Mouse (Mus musculus) layer of hippocampus, adult 9-10 months (tissue): ENCODE data around the gene Celf2.
"Not testable (repeated sequence)": the region's sequence is repeated elsewhere in the genome, so short reads cannot be mapped to it uniquely, and the experiment has no call there.

Experiments used
- DNase-seq: peaks from one replicate; pipeline ENCODE4 v3.0.0; 2022; ENCODE audit warnings: low spot score

Celf2 gene

GRCm38 (mm10) chr2:7262668-7263067 lies 246.7 kb downstream of the Celf2 start:
- not testable (repeated sequence) for DNase-seq

- no peak for DNase-seq
Measured at GRCm38 (mm10) chr2:7260186-7260585, 249.2 kb downstream of the Celf2 start.

- no peak for DNase-seq
Measured at GRCm38 (mm10) chr2:7259616-7260015, 249.7 kb downstream of the Celf2 start.

GRCm38 (mm10) chr2:7256023-7256422 lies 253.3 kb downstream of the Celf2 start:
- DNase-seq = peak; percentile 67

GRCm38 (mm10) chr2:7255386-7255785 lies 254.0 kb downstream of the Celf2 start:
- no peak for DNase-seq

- DNase-seq = no peak
Measured at GRCm38 (mm10) chr2:7250314-7250713, 259.0 kb downstream of the Celf2 start.

GRCm38 (mm10) chr2:7249002-7249401 lies 260.4 kb downstream of the Celf2 start:
- DNase-seq = no peak

GRCm38 (mm10) chr2:7245958-7246774 lies 263.2 kb downstream of the Celf2 start:
- DNase-seq = no peak

- DNase-seq = no peak
Measured at GRCm38 (mm10) chr2:7242139-7242538, 267.2 kb downstream of the Celf2 start.

GRCm38 (mm10) chr2:7241523-7241941 lies 267.8 kb downstream of the Celf2 start:
- no peak for DNase-seq

- DNase-seq = no peak
Measured at GRCm38 (mm10) chr2:7237283-7237682, 272.1 kb downstream of the Celf2 start.

- DNase-seq = no peak
Measured at GRCm38 (mm10) chr2:7236452-7236851, 272.9 kb downstream of the Celf2 start.

- DNase-seq = peak; percentile 77
Measured at GRCm38 (mm10) chr2:7235059-7235741, 274.2 kb downstream of the Celf2 start.

GRCm38 (mm10) chr2:7234587-7234986 lies 274.8 kb downstream of the Celf2 start:
- no peak for DNase-seq

GRCm38 (mm10) chr2:7233411-7233810 lies 276.0 kb downstream of the Celf2 start:
- no peak for DNase-seq

- DNase-seq = no peak
Measured at GRCm38 (mm10) chr2:7226785-7227184, 282.6 kb downstream of the Celf2 start.

GRCm38 (mm10) chr2:7224346-7225071 lies 284.9 kb downstream of the Celf2 start:
- DNase-seq = no peak

GRCm38 (mm10) chr2:7223538-7223937 lies 285.8 kb downstream of the Celf2 start:
- DNase-seq = no peak

GRCm38 (mm10) chr2:7222886-7223285 lies 286.5 kb downstream of the Celf2 start:
- no peak for DNase-seq

GRCm38 (mm10) chr2:7221856-7222255 lies 287.5 kb downstream of the Celf2 start:
- no peak for DNase-seq

- no peak for DNase-seq
Measured at GRCm38 (mm10) chr2:7218101-7218500, 291.3 kb downstream of the Celf2 start.

- no peak for DNase-seq
Measured at GRCm38 (mm10) chr2:7207691-7208504, 301.5 kb downstream of the Celf2 start.
